Mouse (Mus musculus) spleen, embryonic (tissue): Measurements from ENCODE around the gene Chst11.

Experiments used
- CTCF ChIA-PET: fragments of 350-600 bp; sonication (Branson Sonifier 250); formaldehyde crosslinking; loops from one replicate; lab custom pipeline; 2022; lab: Charles Lee

Gene Chst11

GRCm38 (mm10) chr10:82990918-82991317, 5.6 kb downstream of the Chst11 start:
- CTCF ChIA-PET: no interaction called here

DNA sequence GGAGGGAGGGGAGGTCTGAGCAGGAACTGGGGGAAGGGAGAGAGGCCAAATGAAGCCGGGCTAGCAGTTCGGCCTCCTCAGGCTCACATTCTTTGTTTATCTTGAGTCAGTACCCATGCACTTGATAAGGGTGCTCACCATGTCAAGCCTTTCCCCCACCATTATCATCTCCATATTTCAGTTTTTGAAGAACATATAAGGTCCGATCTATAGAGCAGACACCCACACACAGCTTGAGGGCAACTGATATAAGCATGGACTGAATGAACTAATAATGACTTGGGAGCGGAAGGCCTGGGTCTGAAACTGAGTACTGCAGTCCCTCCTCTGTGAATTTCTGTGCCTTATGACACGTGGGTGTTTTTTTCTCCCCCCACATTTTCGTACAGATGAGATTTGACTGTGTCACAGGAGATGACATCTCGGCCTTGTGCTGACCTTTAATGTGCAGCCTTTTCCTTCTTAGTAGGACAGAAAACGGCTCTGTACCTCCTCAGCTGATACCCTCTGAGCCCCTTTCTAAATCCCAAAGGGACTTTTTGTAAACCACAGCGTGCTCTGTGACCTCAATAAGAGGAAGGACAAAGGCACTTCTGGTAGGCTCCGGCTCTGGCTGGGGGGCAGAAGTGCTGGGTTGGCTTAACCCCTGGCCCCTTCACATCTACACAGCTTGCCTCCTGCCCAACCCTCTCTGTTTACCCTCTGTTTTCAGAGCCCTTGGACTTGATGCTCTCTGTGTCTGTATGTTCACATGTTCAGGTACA, 6.6 kb downstream of the Chst11 start:
- CTCF ChIA-PET: no interaction called here

DNA sequence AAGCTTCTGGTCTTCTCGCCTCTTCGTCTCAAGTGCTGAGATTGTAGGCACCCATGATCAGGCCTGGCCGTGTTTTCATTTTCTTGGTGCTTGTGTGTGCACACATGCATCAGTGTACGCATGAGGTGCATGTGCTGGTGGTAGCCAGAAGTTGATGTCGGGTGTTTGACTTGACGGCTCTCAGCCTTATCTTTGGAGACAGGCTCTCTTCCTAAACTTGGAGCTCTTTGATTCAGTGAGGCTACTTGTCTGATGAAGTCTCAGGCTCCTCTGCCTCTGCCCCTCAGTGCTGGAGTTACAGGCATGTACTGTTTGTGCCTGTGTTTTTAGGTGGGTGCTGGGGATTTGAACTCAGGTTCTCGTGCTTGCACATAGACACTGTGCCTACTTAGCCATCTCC, 9.0 kb downstream of the Chst11 start:
- CTCF ChIA-PET: no interaction called here

DNA sequence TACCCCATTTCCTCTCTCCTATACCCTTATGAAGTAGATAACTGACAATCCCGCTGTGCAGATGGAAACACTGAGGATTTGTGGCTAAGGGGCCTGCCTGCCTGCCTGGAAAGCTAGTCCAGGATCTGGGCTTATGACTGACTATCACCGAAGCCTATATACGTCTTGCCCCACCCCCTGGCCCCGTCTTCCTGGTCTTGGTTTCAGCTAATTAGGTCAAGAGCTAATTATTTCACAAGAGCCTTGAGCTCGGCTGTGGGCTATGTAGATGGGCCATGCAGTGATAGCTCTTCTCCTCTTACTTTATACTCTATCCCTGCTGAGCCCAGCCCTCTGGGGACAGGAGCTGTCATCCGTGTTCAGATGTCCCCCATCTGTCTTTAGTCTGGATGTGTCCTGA, 12.2 kb downstream of the Chst11 start:
- CTCF ChIA-PET: no interaction called here

- CTCF ChIA-PET: no interaction called here
Measured at GRCm38 (mm10) chr10:83000169-83000568, 14.9 kb downstream of the Chst11 start.

- CTCF ChIA-PET: no interaction called here
Measured at GRCm38 (mm10) chr10:83000721-83001120, 15.4 kb downstream of the Chst11 start.

GRCm38 (mm10) chr10:83003899-83004298, 18.6 kb downstream of the Chst11 start:
- CTCF ChIA-PET: no interaction called here

DNA sequence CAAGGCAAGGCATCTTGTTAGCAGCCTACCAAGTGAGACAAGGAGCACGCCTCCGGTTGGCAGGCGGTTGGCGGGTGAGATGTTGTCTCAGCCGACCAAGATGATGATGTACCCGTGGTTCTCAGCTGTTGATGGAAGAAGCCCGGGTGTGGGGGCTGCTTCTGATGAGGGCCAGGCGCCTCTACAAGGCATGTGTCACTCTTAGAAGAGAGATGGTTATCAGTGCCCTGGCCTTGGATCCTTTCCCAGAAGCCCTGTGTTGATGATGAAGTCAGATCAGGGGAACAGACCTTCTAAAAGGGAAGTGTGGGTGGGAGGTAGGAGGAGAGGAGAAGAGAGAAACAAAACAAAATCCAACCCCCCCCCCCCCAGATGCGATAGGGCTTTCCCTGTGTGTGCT, 19.1 kb downstream of the Chst11 start:
- CTCF ChIA-PET: no interaction called here

GRCm38 (mm10) chr10:83005003-83005402, 19.7 kb downstream of the Chst11 start:
- CTCF ChIA-PET: no interaction called here

GRCm38 (mm10) chr10:83006258-83006657, 21.0 kb downstream of the Chst11 start:
- CTCF ChIA-PET: no interaction called here

GRCm38 (mm10) chr10:83013984-83014383, 28.7 kb downstream of the Chst11 start:
- CTCF ChIA-PET: interaction anchor here (0.6 kb wide), 1 partner anchor 322 kb away, joined by 5 read pairs; no protein-coding TSS in a partner anchor

DNA sequence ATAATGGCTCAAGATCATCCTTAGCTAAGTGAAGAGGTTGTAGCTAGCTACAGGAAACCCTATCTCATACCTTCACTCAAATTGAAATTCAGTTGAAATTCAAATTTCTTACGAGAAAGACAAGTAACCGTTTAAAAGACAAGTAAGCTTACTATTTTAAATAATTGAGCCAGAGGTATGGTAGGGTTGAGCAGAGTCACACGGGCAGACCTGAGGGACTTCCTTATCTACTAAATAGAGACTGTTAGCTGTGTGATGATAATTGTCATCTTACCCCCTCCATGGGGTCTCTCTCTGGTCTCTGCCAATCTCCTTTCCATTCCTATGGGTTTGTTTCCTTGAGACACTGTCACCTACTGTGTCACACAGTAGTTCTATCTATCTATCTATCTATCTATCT, 30.6 kb downstream of the Chst11 start:
- CTCF ChIA-PET: interaction anchor here (0.7 kb wide), 1 partner anchor 15 kb away, joined by 4 read pairs; no protein-coding TSS in a partner anchor

DNA sequence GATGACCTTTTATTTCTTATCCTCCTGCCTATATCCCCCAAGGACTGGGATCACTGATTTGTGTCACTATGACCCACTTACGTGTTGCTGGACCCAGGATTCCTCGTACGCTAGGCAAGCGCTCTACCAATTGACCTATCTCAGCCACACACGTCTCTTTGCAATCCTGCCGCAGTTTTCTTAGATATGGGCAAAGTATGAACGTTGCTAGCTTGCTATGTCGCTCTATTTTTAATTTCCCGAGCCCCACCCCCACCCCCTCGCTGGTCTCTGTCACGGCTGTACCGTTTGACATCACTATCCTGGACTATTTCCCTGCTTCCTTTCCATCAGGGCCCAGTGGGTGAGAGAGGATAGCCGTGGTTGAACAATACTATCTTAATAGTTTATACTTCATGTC, 31.5 kb downstream of the Chst11 start:
- CTCF ChIA-PET: no interaction called here

DNA sequence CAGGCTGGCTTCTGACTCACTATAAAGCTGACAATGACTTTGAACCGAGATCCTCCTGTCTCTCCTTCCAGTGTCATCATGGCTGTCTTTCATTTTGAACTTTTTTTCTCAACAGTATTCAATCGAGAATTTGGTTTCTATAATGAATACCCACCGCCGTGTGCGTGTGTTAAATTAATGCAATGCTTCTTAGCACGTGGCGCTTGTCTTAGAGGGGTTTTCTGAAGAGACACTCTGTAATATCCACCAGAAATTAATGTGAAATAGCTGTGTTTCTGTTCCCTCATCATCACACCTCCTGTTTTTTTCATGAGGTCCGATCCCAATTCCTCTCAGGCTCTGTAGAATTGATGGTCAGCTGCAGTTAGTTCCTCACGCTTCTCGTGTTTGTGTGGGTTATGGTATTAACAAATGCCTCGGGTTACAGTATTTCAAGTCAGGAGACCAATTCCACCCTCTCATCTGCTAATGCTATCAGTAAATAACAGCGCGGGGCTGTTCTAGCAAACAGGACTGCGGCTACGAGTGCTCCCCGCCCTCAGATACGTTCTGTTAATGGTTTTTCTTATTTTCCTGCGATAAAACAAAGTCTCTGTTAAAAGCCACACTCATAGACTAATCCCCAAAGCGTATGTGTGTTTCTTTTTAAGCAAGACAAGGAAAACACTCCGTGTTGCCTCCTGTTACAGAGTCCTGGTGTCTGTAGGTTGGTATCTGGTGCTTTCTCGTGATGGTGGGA, 32.6 kb downstream of the Chst11 start:
- CTCF ChIA-PET: no interaction called here

DNA sequence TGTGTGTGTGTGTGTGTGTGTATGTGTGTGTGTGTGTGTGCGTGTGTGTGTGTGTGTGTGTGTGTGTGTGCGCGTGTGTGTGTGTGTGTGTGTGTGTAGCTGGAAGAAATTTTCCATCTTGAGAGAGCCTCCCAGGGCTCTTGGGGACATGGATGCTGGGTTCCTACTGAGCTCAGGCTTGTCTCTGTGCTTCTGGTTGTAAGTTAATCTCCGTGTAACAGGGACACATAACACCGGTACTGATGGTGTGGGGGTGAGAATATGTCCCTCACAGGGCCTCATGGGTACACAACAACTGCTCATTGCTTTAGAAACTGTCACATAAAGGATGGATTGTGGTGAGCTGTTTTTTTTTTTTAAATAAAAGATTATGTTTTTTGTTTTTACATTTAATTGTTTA, 33.2 kb downstream of the Chst11 start:
- CTCF ChIA-PET: no interaction called here

GRCm38 (mm10) chr10:83019497-83020270, 34.4 kb downstream of the Chst11 start:
- CTCF ChIA-PET: no interaction called here

DNA sequence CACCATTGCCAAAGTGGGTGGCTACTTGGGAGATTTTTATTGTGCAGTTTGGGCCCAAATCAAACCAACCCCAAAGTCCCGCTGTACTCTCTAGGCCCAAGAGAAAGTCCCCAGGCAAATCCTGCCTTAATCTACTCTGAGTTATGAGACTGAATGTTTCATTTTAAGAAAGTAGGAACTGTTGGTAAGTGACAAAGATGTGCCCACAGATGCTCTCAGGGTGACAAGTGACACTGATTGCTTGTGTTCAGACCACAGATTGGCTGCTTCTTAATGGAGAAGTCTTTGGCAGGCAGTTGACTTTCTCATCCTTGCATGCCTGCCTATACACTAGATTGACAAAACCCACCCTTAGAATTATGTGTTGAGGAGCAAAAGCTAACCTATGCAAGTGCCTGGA, 37.3 kb downstream of the Chst11 start:
- CTCF ChIA-PET: no interaction called here

DNA sequence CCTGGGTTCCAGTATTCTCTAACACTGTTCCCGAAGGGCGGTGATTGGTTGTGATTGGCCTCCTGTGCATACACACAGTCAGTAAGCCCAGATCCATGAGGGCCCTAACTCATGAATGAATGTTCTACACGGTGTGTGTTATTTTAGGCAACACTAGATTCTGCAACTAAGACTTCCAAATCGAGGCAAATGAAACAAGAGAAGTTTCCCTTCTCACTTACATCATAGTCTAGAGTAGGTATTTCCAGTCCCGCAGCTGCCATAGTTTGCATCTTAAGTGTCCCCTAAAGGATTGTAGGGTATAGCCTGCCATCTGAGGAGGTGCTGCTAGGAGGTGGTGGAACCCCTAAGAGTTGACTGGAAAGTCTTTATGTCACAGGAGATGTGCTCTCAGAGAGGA, 40.9 kb downstream of the Chst11 start:
- CTCF ChIA-PET: no interaction called here

GRCm38 (mm10) chr10:83027673-83028072, 42.4 kb downstream of the Chst11 start:
- CTCF ChIA-PET: no interaction called here

DNA sequence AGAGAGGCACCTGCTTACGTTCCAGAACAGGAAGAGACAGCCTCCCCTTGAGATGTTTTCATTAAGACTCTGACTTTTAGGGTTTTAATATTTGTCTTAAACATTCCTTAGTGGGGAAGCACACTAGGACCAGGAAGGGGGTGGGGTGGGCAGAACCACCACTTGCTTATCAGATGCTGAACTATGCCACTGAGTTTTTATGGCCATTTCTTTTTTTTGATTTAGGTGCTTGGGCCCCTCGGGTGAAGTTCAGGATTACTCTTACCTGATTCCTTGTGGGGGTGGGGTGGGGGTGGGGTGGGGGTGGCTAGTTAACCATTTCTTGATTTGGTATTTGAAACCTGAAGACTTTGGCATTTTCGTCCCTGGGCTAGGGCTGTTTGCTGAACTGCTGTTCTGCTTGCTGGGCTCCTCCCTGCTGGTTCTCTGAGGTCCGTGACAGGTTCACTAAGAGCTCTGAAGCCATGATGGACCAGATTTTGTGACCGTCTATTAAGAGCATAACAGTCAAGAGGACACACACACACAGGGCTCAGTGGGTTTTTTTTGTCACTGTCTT, 44.9 kb downstream of the Chst11 start:
- CTCF ChIA-PET: interaction anchor here (0.6 to 0.7 kb wide), 2 partner anchors 14 to 275 kb away, joined by 4 read pairs; no protein-coding TSS in a partner anchor

- CTCF ChIA-PET: interaction anchor here (0.6 kb wide), 1 partner anchor 15 kb away, joined by 4 read pairs; no protein-coding TSS in a partner anchor
Measured at GRCm38 (mm10) chr10:83030928-83031327, 45.6 kb downstream of the Chst11 start.

DNA sequence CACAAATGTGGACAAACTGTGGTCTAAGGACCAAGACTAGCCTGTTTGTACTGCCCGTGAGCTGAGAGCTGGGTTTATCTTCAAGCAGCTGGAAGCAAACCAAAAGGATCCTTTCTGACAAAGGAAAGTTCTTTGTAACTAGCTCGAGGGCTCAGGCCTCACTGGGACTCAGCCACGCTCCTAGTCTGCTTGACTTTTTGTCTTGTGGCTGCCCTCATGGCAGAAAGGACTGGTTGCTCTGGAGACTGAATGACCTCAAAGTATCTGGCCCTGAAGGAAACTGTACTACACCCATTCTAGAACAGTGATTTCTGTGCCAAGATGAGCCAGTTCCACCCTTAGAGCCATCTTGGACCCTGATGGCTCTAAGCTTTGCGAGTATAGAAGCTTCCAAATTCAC, 46.3 kb downstream of the Chst11 start:
- CTCF ChIA-PET: no interaction called here
